Mouse (Mus musculus) urinary bladder, postnatal 36 days (tissue): ENCODE data around the gene Soga1.

ENCODE experiments used
- DNase-seq, 2 experiments: peaks; one replicate each; pipeline ENCODE4 v3.0.0; 2022; ENCODE audit warnings: low spot score in 2 of 2, mixed read lengths in 1 of 2

The Soga1 gene

GRCm38 (mm10) chr2:157079701-157080180 lies 687 bp upstream of the Soga1 start:
- no peak for DNase-seq

- DNase-seq, result no peak
Observed at GRCm38 (mm10) chr2:157078059-157078792, 828 bp downstream of the Soga1 start.

- peak; percentile 71 to 87 for DNase-seq
Observed at GRCm38 (mm10) chr2:157077641-157078058, 1.4 kb downstream of the Soga1 start.

- no peak for DNase-seq
Observed at GRCm38 (mm10) chr2:157077160-157077559, 1.9 kb downstream of the Soga1 start.

GRCm38 (mm10) chr2:157076585-157076984 lies 2.5 kb downstream of the Soga1 start:
- no peak for DNase-seq

- DNase-seq, result no peak
Observed at GRCm38 (mm10) chr2:157075685-157076084, 3.4 kb downstream of the Soga1 start.

- DNase-seq, result no peak
Observed at GRCm38 (mm10) chr2:157075226-157075625, 3.8 kb downstream of the Soga1 start.

- no peak for DNase-seq
Observed at GRCm38 (mm10) chr2:157074772-157075171, 4.3 kb downstream of the Soga1 start.

- DNase-seq, result no peak
Observed at GRCm38 (mm10) chr2:157074186-157074724, 4.8 kb downstream of the Soga1 start.

- DNase-seq, result no peak
Observed at GRCm38 (mm10) chr2:157073378-157074052, 5.5 kb downstream of the Soga1 start.

- no peak for DNase-seq
Observed at GRCm38 (mm10) chr2:157072316-157072990, 6.6 kb downstream of the Soga1 start.

GRCm38 (mm10) chr2:157071556-157071955 lies 7.5 kb downstream of the Soga1 start:
- peak in 1 of 2 experiments; percentile 65 for DNase-seq

- no peak for DNase-seq
Observed at GRCm38 (mm10) chr2:157070365-157070764, 8.7 kb downstream of the Soga1 start.

- no peak for DNase-seq
Observed at GRCm38 (mm10) chr2:157069755-157070315, 9.2 kb downstream of the Soga1 start.

- DNase-seq, result no peak
Observed at GRCm38 (mm10) chr2:157069355-157069735, 9.7 kb downstream of the Soga1 start.

- DNase-seq, result no peak
Observed at GRCm38 (mm10) chr2:157068701-157069354, 10.2 kb downstream of the Soga1 start.

- no peak for DNase-seq
Observed at GRCm38 (mm10) chr2:157066731-157067430, 12.2 kb downstream of the Soga1 start.

GRCm38 (mm10) chr2:157065879-157066226 lies 13.2 kb downstream of the Soga1 start:
- DNase-seq, result no peak

GRCm38 (mm10) chr2:157064978-157065878 lies 13.8 kb downstream of the Soga1 start:
- DNase-seq, result no peak

GRCm38 (mm10) chr2:157064136-157064535 lies 14.9 kb downstream of the Soga1 start:
- DNase-seq, result no peak
